Mouse (Mus musculus) embryonic facial prominence, embryonic 14.5 days (tissue): ENCODE measurements around the gene Sfmbt2. TPM values are rescaled to one million over a fixed set of nuclear protein-coding genes. Genes with fewer than 3 reads are reported as not detected.

ENCODE experiments used
- ATAC-seq: fragments of 200-750 bp; cut with Nextera tagmentation; 2 replicates; pipeline ENCODE4 v1.8.0; 2017; ENCODE audit warnings: low read depth, moderate number of reproducible peaks, moderate TSS enrichment
- DNase-seq: peaks from one replicate; pipeline ENCODE4 v3.0.0-alpha.2; 2015; ENCODE audit warnings: low spot score
- H3K27ac ChIP-seq: fragments of 300-500 bp; sonication (generic); replicated peaks from 2 replicates; pipeline ENCODE4 v1.5.1; 2014; ENCODE audit warnings: low read depth, mild to moderate bottlenecking, low read length, moderate library complexity
- H3K27me3 ChIP-seq: fragments of 300-500 bp; sonication (generic); replicated peaks from 2 replicates; pipeline ENCODE4 v1.6.1; 2014; ENCODE audit warnings: low read length; ENCODE audit not compliant: control insufficient read depth, insufficient read depth
- H3K36me3 ChIP-seq: fragments of 300-500 bp; sonication (generic); 2 replicates; pipeline ENCODE4 v1.6.1; 2014; ENCODE audit warnings: low read length, mixed read lengths; ENCODE audit not compliant: control insufficient read depth, insufficient read depth
- H3K4me1 ChIP-seq: fragments of 300-500 bp; sonication (generic); 2 replicates; pipeline ENCODE4 v1.6.1; 2014; ENCODE audit warnings: antibody characterized with exemption, low read length; ENCODE audit not compliant: control insufficient read depth, insufficient read depth
- H3K4me2 ChIP-seq: fragments of 300-500 bp; sonication (generic); 2 replicates; pipeline ENCODE4 v1.6.1; 2014; ENCODE audit warnings: low read depth, mild to moderate bottlenecking, low read length, moderate library complexity, mixed read lengths
- H3K4me3 ChIP-seq: fragments of 300-500 bp; sonication (generic); 2 replicates; pipeline ENCODE4 v1.5.1; 2014; ENCODE audit warnings: low read depth, mild to moderate bottlenecking, low read length
- H3K9ac ChIP-seq: fragments of 300-500 bp; sonication (generic); 2 replicates; pipeline ENCODE4 v1.6.1; 2014; ENCODE audit warnings: low read depth, mild to moderate bottlenecking, low read length, moderate library complexity, mixed read lengths
- H3K9me3 ChIP-seq: fragments of 300-500 bp; sonication (generic); 2 replicates; pipeline ENCODE4 v1.6.1; 2016; ENCODE audit warnings: low read length; ENCODE audit not compliant: control insufficient read depth
- WGBS: fragments of 180-500 bp; shearing (Covaris S2); extraction: QIAGEN DNeasy Blood & Tissue Kit; methylation state at CpG from one replicate; pipeline ENCODE4 v1.1.7; 2014; 5-methylcytosine and 5-hydroxymethylcytosine counted together
- polyA plus RNA-seq: library from polyadenylated mRNA; unstranded; fragments of >200 nt; fragmentation: Nextera tagmentation; extraction: Ambion mirVana; gene quantifications from 2 replicates; pipeline ENCODE4 v1.2.1, GENCODE M21; 2014

Sfmbt2 gene
- polyA plus RNA-seq, 1 experiment from 2014 or later = 2.5 TPM

DNA sequence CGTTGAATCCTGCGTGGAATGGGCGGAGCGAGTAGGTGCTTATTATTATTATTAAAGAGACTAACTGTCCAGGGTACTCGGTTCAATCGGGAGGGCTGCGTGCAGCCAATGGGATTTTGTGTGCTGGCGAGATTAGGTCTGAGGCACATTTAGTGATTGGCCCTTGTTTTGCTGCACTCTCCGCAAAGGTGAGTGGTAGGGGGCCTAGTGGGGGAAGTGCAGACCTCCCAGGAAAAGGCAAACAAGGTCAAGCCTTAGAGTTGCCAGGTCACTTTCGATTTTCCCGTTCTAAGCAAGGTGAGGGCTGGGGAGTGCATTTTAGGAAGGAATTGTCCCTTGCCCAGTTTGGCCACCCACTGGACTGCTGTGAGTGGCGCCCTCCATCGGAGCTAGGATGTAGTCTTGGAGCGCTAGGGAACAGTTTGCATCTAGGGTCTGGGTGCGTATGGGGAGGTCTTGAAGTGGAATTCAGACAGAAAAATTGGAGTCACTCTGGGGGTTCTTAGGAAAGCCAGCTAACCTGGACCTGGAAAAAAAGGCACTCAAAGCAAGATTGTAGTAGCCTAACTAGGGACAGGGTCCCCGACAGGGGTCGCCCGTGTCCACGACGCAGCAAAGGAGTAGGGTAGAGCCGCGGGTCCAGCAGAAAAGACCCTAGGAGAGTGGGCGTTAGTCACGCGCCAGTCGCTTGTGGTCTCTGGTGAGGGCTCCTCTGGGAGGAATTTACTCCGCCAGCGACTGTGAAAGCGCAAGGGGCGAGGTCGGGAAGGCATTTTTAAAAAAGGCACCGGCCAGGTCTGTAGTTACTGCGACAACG, 4.1 kb downstream of the Sfmbt2 start:
- WGBS = 1% methylated on average over 34 of the region's 34 CpGs
- peak overlapping the region; percentile 91 for H3K4me2 ChIP-seq
- peaks cover 65% of the 10 kb centered on the region for H3K27me3 ChIP-seq
- no peaks in the 10 kb centered on the region for H3K9me3 ChIP-seq
- peak; percentile 60 for DNase-seq
- no peaks in the 10 kb centered on the region for H3K36me3 ChIP-seq
- peak overlapping the region; percentile 64 for H3K4me3 ChIP-seq
- H3K4me1 ChIP-seq = peaks cover 12% of the 10 kb centered on the region
- peak overlapping the region; percentile 68 for H3K9ac ChIP-seq
- peak; percentile 72 for ATAC-seq
- no peak overlapping the region for H3K27ac ChIP-seq

DNA sequence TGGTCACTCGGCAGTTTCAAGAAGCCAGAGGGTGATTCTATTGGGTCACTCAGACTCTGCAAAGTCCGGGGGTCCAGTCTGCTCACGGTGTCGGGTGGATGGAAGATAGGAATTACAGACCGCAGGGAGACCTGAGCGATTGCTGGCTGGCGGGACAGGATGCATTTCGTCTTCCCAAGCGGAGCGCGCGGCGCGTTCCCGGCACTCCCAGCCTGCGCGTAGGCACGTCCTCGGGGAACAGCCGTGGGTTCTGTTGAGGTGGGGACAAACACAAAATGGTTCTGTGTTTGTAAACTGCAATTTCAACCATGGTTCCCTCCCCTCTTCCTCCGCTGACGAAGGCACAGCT, 4.7 kb downstream of the Sfmbt2 start:
- H3K9ac ChIP-seq = peak overlapping the region; percentile 58
- H3K36me3 ChIP-seq = no peaks in the 10 kb centered on the region
- H3K4me3 ChIP-seq = peak overlapping the region; percentile 64
- peak overlapping the region; percentile 91 for H3K4me2 ChIP-seq
- H3K4me1 ChIP-seq = peaks cover 12% of the 10 kb centered on the region
- H3K27me3 ChIP-seq = peaks cover 59% of the 10 kb centered on the region
- DNase-seq (peak; percentile 29), ATAC-seq (no peak)
- no peaks in the 10 kb centered on the region for H3K9me3 ChIP-seq
- no peak overlapping the region for H3K27ac ChIP-seq
- WGBS = under 1% methylated on average over 22 of the region's 22 CpGs

DNA sequence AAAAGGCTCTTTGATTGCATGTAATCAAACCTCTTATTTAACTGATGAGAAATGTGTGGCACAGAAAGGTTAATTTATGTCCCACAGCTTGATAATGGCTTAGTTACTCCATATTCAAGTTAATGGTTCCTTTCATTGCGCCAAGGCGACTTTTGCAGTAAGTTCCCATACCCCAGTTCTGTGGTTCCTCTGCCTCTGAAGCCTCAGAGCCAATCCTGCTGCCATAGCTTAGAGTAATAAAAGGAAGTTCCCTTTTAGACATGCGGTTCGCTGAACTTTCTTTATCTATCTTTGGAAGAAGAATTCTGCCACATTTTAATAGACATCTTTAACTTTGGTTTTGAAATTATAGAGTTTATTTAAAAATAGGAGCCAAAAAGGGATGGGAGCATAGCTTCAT, 19.7 kb downstream of the Sfmbt2 start:
- WGBS = 87% methylated on average over 4 of the region's 4 CpGs
- H3K27ac ChIP-seq = no peak overlapping the region
- H3K4me2 ChIP-seq = no peak overlapping the region
- H3K9me3 ChIP-seq = no peaks in the 10 kb centered on the region
- no peak overlapping the region for H3K4me3 ChIP-seq
- no peak overlapping the region for H3K9ac ChIP-seq
- DNase-seq (peak; percentile 22), ATAC-seq (no peak)
- no peaks in the 10 kb centered on the region for H3K36me3 ChIP-seq
- no peaks in the 10 kb centered on the region for H3K27me3 ChIP-seq
- no peaks in the 10 kb centered on the region for H3K4me1 ChIP-seq

DNA sequence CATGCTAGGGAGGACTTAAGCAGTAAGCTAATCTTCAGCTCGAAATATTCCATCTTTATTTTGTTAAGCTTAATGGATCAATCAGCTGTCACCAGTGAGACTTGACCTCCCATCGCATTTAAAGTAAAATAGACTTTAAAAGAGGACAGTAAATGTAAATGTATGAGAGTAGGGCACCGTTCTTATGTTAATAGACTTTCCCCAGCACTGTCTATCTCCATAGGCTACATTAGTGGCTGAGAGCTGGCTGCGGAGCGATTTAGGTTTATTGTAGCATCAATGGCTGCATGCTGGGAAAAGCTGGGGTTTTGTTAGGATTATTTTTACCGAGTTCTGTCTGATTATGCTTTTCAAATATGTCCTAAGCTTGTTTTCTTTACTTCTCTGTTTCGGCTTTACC, 20.5 kb downstream of the Sfmbt2 start:
- Histone ChIP-seq H3K4me1 (no peaks in the 10 kb centered on the region), H3K9ac (no peak overlapping the region), H3K27ac (no peak overlapping the region), H3K4me3 (no peak overlapping the region), H3K27me3 (no peaks in the 10 kb centered on the region), H3K9me3 (no peaks in the 10 kb centered on the region), H3K4me2 (no peak overlapping the region), H3K36me3 (no peaks in the 10 kb centered on the region)
- 29% methylated on average over 7 of the region's 7 CpGs for WGBS
- ATAC-seq = no peak
- no peak for DNase-seq

DNA sequence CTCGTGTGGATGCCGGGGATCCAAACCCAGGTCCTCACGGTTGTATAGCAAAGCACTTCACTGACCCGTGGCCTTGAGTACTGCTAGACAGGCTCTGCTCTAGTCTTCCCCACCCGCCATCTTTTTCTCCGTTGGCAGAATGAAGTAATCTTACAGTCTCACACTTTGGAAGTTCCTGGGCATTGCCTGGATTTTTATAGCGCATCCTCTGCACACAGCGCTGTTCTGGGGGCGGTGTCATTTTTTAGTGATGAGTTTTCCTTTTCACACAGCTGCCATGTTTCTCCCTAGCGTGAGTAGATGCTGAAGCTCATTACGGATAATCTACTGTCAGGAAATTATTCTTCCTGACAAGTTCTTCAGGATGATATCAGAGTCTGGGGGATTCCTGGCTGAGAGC, 24.8 kb downstream of the Sfmbt2 start:
- H3K27me3 ChIP-seq = no peaks in the 10 kb centered on the region
- H3K36me3 ChIP-seq = no peaks in the 10 kb centered on the region
- no peak overlapping the region for H3K9ac ChIP-seq
- no peaks in the 10 kb centered on the region for H3K9me3 ChIP-seq
- ATAC-seq = no peak
- 92% methylated on average over 11 of the region's 11 CpGs for WGBS
- H3K4me3 ChIP-seq = no peak overlapping the region
- no peak for DNase-seq
- no peaks in the 10 kb centered on the region for H3K4me1 ChIP-seq
- no peak overlapping the region for H3K4me2 ChIP-seq
- no peak overlapping the region for H3K27ac ChIP-seq

DNA sequence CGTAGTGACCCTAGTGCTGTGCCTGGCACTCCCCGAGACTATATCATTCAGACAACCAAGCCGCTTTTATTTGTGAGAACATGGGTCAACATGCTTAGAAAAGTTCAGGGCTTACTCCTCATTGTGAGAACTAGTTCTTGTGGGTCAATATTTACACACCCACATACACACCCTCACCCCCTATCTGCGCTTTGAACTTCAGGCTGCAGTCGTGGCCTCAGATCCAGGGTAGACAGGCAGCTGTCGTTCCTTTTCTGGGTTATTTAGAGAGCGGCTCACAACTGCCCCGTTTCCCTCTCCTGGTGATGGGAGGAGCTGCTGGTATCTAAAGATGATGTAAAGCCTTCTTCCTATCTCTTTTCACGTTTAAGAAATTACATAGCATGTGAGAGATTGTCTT, 27.5 kb downstream of the Sfmbt2 start:
- Histone ChIP-seq H3K4me2 (no peak overlapping the region), H3K27me3 (no peaks in the 10 kb centered on the region), H3K4me1 (no peaks in the 10 kb centered on the region), H3K4me3 (no peak overlapping the region), H3K27ac (no peak overlapping the region), H3K9ac (no peak overlapping the region), H3K36me3 (no peaks in the 10 kb centered on the region), H3K9me3 (no peaks in the 10 kb centered on the region)
- no peak for DNase-seq
- no peak for ATAC-seq
- 72% methylated on average over 9 of the region's 9 CpGs for WGBS

DNA sequence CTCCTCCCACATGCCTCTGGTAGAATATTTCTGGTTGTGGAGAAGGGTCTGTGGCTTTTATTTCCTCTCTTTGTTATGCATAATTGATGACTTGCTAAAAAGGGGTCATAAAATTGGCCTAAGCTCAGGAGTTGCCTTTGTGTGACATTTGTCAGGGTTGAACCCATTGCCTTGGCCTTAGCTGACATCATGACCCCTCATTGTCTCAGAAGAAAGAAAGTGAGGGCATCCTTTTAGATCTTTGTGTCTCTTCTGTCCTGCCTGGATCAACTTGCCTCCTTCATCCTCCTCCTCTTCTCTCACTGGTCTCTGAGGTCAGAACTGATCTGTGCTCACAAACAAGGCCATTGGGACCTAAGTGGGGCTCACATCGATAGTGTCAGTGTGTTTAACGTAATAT, 35.8 kb downstream of the Sfmbt2 start:
- no peak overlapping the region for H3K4me3 ChIP-seq
- no peaks in the 10 kb centered on the region for H3K9me3 ChIP-seq
- no peaks in the 10 kb centered on the region for H3K27me3 ChIP-seq
- ATAC-seq (no peak), DNase-seq (no peak)
- H3K27ac ChIP-seq = no peak overlapping the region
- no peak overlapping the region for H3K4me2 ChIP-seq
- H3K9ac ChIP-seq = no peak overlapping the region
- no peaks in the 10 kb centered on the region for H3K36me3 ChIP-seq
- 88% methylated on average over 2 of the region's 2 CpGs for WGBS
- no peaks in the 10 kb centered on the region for H3K4me1 ChIP-seq

DNA sequence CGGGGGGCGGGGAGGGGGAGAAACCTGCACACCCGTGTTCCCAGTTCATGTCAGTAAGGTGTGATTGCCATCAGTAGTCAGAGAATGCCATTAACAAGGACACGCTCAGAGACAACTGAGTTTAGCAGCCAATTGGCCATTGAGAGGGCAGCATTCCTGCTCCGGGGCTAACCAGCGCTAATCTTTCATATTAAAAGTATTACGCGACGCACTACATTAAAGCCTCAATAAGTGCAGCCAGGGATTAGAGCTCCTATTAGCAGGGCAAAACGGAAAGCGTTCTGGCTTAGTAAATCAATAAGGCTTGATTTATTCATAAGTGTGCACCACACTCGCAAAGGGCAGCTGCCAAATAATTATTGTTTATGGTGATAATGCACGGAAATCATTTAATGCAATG, 39.1 kb downstream of the Sfmbt2 start:
- Histone ChIP-seq H3K36me3 (no peaks in the 10 kb centered on the region), H3K4me1 (no peaks in the 10 kb centered on the region), H3K9me3 (no peaks in the 10 kb centered on the region), H3K9ac (no peak overlapping the region), H3K27ac (no peak overlapping the region), H3K27me3 (no peaks in the 10 kb centered on the region), H3K4me3 (no peak overlapping the region), H3K4me2 (no peak overlapping the region)
- WGBS = 88% methylated on average over 13 of the region's 13 CpGs
- ATAC-seq (no peak), DNase-seq (no peak)

DNA sequence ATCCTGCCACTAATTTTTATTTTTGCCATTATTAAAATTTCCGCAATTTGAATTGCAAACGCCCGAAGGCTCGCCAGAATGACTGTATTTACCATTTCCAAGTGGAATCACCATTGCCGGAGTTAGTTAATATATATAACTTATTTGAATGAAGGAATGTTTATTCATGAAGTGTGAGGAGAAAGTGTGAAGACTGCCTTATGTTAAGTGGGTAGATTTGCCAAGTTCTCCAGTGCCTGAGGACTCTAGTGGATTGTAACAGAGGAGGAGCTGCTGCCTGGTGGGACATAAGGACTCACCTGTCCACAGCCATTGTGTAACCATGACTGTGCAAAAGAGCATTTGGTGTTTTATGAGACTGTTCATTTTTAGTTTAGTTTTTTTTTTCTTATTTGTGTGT, 39.8 kb downstream of the Sfmbt2 start:
- H3K4me2 ChIP-seq = no peak overlapping the region
- H3K27me3 ChIP-seq = no peaks in the 10 kb centered on the region
- ATAC-seq = no peak
- H3K4me3 ChIP-seq = no peak overlapping the region
- H3K4me1 ChIP-seq = no peaks in the 10 kb centered on the region
- H3K36me3 ChIP-seq = no peaks in the 10 kb centered on the region
- WGBS = 93% methylated on average over 5 of the region's 5 CpGs
- H3K9ac ChIP-seq = no peak overlapping the region
- H3K9me3 ChIP-seq = no peaks in the 10 kb centered on the region
- DNase-seq = no peak
- H3K27ac ChIP-seq = no peak overlapping the region
